Mouse (Mus musculus): ENCODE results near the gene Eepd1.

Eepd1 gene

GRCm38 (mm10) chr9:25578674-25579596, 97.6 kb downstream of the Eepd1 start:
- no peak for DNase-seq (ENCODE audit: low spot score)

- no peak for DNase-seq (ENCODE audit: low spot score)
Measured at GRCm38 (mm10) chr9:25583621-25584020, 102.3 kb downstream of the Eepd1 start.

GRCm38 (mm10) chr9:25585614-25586013, 104.3 kb downstream of the Eepd1 start:
- no peak for DNase-seq (ENCODE audit: low spot score)

GRCm38 (mm10) chr9:25588581-25588980, 107.2 kb downstream of the Eepd1 start:
- no peak for DNase-seq (ENCODE audit: low spot score)

- DNase-seq (ENCODE audit: low spot score): no peak
Measured at GRCm38 (mm10) chr9:25590740-25591139, 109.4 kb downstream of the Eepd1 start.

GRCm38 (mm10) chr9:25591390-25592354, 110.3 kb downstream of the Eepd1 start:
- no peak for DNase-seq (ENCODE audit: low spot score)

- DNase-seq (ENCODE audit: low spot score): no peak
Measured at GRCm38 (mm10) chr9:25592355-25592955, 111.1 kb downstream of the Eepd1 start.

- no peak for DNase-seq (ENCODE audit: low spot score)
Measured at GRCm38 (mm10) chr9:25624744-25625143, 143.4 kb downstream of the Eepd1 start.

GRCm38 (mm10) chr9:25629531-25630099, 148.3 kb downstream of the Eepd1 start:
- no peak for DNase-seq (ENCODE audit: low spot score)

All from left cerebral cortex, adult 11 months (tissue).